Mouse (Mus musculus) MEL (cell line): Measurements from ENCODE around the gene Rpl3.

ENCODE experiments used
- CTCF ChIP-seq, 3 experiments: IDR thresholded peaks in 2 of 3; conservative IDR thresholded peaks in 1 of 3; 2 replicates each; pipeline ENCODE4 v1.5.1; 2011 to 2012; ENCODE audit warnings: low read length in 3 of 3, low read depth in 2 of 3, mild to moderate bottlenecking in 2 of 3, improper control_type of control experiment in 1 of 3, inconsistent platforms in 1 of 3, mixed read lengths in 1 of 3, moderate library complexity in 1 of 3; ENCODE audit not compliant: control insufficient read depth in 1 of 3, insufficient read depth in 1 of 3, poor library complexity in 1 of 3, severe bottlenecking in 1 of 3
- E2F4 ChIP-seq: IDR thresholded peaks from 2 replicates; pipeline ENCODE4 v1.6.1; 2011; ENCODE audit warnings: low read depth, low read length, improper control_type of control experiment, borderline replicate concordance
- ELF1 ChIP-seq: IDR thresholded peaks from 2 replicates; pipeline ENCODE4 v1.6.1; 2014; ENCODE audit warnings: low read depth, mild to moderate bottlenecking, inconsistent platforms, low read length, improper control_type of control experiment, moderate library complexity
- EP300 ChIP-seq, 2 experiments: IDR thresholded peaks; 2 replicates each; pipeline ENCODE4 v1.6.1; 2011; ENCODE audit warnings: improper control_type of control experiment in 2 of 2, low read length in 2 of 2, low read depth in 1 of 2, mild to moderate bottlenecking in 1 of 2
- HCFC1 ChIP-seq: IDR thresholded peaks from 2 replicates; pipeline ENCODE4 v1.6.1; 2012; ENCODE audit warnings: low read depth, mild to moderate bottlenecking, inconsistent platforms, low read length, improper control_type of control experiment, moderate library complexity
- MAZ ChIP-seq: IDR thresholded peaks from 2 replicates; pipeline ENCODE4 v1.6.1; 2012; ENCODE audit warnings: low read depth, mild to moderate bottlenecking, inconsistent platforms, low read length, improper control_type of control experiment
- POLR2A ChIP-seq, 2 experiments: IDR thresholded peaks; 2 replicates each; pipeline ENCODE4 v1.6.1; 2011 to 2012; ENCODE audit warnings: low read length in 2 of 2, mild to moderate bottlenecking in 2 of 2, control low read depth in 1 of 2, improper control_type of control experiment in 1 of 2, low read depth in 1 of 2, moderate library complexity in 1 of 2; ENCODE audit not compliant: control insufficient read depth in 1 of 2, insufficient read depth in 1 of 2, poor library complexity in 1 of 2
- SIN3A ChIP-seq: IDR thresholded peaks from 2 replicates; pipeline ENCODE4 v1.6.1; 2012; ENCODE audit warnings: low read length, improper control_type of control experiment, inconsistent platforms
- SMC3 ChIP-seq: IDR thresholded peaks from 2 replicates; pipeline ENCODE4 v1.6.1; 2011; ENCODE audit warnings: low read depth, low read length, improper control_type of control experiment
- ZKSCAN1 ChIP-seq: IDR thresholded peaks from 2 replicates; pipeline ENCODE4 v1.6.1; 2012; ENCODE audit warnings: low read depth, mild to moderate bottlenecking, inconsistent platforms, low read length, improper control_type of control experiment, moderate library complexity

- no peak for TF ChIP-seq SMC3
- TF ChIP-seq ELF1: no peak
- no peak for TF ChIP-seq POLR2A (IDR thresholded peaks at IDR 0.05; ENCODE audit: control insufficient read depth in 1 of 2, insufficient read depth in 1 of 2, low read depth in 1 of 2, low read length in 2 of 2, poor library complexity in 1 of 2)
- 0 out of 4 replicates have a peak, but pooled peaks of 1 of the 2 experiments have one; percentile 20 for TF ChIP-seq EP300 (IDR thresholded peaks at IDR 0.05; ENCODE audit: low read depth in 1 of 2, low read length in 2 of 2)
- no peak for TF ChIP-seq MAZ
- TF ChIP-seq SIN3A: no peak; the same call in 1 of the 2 replicates
- no peak for TF ChIP-seq ZKSCAN1
- TF ChIP-seq HCFC1: no peak
- no peak for TF ChIP-seq CTCF (IDR thresholded peaks at IDR 0.05 in 2 of 3, conservative IDR thresholded peaks at IDR 0.05 in 1 of 3; ENCODE audit: control insufficient read depth in 1 of 3, insufficient read depth in 1 of 3, low read depth in 2 of 3, low read length in 3 of 3, poor library complexity in 1 of 3, severe bottlenecking in 1 of 3)
- no peak for TF ChIP-seq E2F4
Measured at GRCm38 (mm10) chr15:80131421-80131820, 39.8 kb upstream of the Rpl3 start.
